Mouse (Mus musculus) right cerebral cortex, postnatal 36 days (tissue): ENCODE measurements at regions not wholly inside any gene's neighbourhood (a gene's known extent, or its start where the extent isn't known, plus 50 kb on each side); places are given as distances from the start of the nearest gene placed in this dataset.

Source experiments
- DNase-seq, 2 experiments: peaks; one replicate each; pipeline ENCODE4 v3.0.0; 2022; ENCODE audit warnings: low spot score in 2 of 2, mixed read lengths in 1 of 2

DNA sequence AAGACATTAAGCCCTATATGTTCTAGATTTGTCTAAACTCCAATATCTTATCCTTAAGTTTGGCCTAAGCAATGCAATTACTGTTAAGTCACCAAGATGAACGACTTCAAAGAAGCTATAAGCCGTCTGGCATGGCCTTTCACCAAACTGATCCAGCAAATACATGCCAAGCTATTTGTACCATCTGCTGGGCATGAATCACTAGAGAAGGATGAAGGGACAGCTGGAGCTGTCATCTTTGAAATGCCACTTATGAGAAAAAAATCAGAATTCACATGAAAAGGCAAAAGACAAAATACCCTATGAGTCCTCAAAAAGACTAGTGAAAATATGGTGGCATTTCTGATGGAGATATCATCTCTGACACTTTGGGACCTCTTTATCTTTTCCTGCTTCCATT, 430.3 kb upstream of the Steap1 start:
- DNase-seq: peak in 1 of 2 experiments; percentile 1

DNA sequence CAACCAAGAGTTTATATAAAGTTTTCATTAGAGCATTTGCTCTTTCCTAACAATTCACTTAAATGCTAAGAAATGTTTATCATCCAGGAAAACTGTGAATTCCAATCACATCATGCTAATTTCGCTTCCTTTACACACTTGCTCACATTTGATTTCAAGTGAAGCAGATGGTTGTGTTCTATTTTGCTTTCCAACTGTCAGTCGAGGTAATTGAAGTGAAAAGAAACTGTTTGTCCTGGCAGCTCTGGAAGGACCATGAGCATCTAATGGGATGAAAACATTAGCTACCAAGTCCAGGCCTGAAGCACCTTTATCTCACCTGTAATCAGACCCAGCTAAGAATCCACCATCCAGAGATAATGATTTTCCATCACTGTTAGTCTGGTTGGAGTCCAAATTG, 418.9 kb upstream of the Steap1 start:
- no peak for DNase-seq

DNA sequence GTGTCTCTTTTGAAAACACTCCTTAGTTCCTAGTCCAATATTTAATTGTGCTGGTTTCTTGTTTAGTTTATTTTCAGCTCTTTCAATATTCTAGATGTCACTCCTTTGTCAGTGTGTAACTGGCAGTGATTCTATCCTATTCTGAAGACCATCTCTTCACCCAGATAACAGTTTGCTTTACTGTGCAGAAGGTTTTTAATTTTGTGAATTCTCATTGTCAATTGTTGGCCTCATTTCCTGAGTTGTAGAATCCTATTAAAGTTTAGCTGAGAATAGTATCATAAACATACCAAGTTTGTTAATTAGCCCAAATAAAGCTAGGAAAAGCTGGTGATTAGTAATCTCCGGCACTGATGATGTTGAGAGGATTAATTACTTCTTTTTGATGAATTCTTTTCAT, 418.4 kb upstream of the Steap1 start:
- DNase-seq: no peak
